Mouse (Mus musculus): ENCODE data around the gene Esp1. TPM values are rescaled to one million over a fixed set of nuclear protein-coding genes. Genes with fewer than 3 reads are reported as not detected.
"Not testable (repeated sequence)": the region's sequence is repeated elsewhere in the genome, so short reads cannot be mapped to it uniquely, and the experiment has no call there.

The Esp1 gene
- total RNA-seq (2021): not detected

DNA sequence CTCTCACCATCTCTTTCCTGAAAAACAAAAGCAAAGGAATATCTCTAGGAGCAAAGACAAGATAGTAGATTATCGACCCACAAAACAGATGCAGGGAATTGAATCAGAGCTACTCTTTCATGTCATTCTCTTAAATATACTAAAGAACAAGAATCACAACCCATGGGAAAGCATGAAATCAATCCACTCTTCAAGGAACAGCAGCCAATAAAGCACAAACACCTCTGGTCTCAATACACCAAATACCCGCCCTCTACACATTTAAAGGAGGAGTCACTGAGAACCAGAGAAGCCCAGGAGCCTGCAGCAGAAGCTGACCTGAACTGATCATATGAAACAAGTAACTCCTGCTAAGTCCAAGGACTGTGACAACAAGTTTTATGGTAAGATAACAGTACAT lies at the start of gene Esp1:
Esp1 (plus strand) TSS at position 301 of the 400 bp plus-strand sequence.
- no peak for DNase-seq
- intact Hi-C loops (cut with DNase I): no loop called here

DNA sequence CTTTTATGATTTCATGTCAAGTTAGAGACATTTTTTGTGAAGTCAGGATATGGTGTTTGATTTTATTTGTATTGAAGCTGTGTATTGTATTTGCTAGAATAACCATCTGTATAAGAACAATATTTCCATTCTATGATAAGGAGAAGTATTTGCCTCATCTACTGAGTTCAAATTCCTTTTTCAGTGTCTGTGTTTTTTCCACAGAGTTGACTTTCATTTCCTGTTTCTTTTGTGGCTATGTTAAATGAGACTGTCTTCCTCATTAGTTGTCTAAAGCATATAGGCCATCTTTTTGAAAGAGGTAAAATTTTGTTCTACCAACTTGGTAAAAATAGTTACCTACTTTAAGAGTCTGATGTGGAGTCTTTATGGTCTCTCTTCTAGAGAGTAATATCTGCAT lies 10.6 kb upstream of the Esp1 start:
- no peak for DNase-seq
- intact Hi-C loops (cut with DNase I): no loop called here

DNA sequence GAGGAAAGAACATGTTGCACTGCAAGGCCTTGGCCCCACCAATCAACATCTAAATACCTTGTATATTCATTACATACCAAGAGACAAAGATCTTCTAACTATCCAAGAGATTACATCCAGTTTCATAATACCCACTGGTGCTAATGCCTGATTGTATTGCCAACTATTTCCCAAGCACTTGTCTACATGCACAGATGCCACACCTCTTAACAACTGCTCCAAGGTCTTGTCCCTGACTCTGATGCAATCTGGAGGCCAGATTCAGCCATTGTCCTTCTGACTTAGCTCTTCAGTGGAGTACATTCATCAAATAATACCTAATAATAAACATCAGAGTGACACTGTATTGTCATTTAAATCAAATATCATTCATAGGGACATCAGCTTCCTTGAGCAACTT lies 9.9 kb upstream of the Esp1 start:
- intact Hi-C loops (cut with DNase I); DNase-seq: not testable (repeated sequence)

DNA sequence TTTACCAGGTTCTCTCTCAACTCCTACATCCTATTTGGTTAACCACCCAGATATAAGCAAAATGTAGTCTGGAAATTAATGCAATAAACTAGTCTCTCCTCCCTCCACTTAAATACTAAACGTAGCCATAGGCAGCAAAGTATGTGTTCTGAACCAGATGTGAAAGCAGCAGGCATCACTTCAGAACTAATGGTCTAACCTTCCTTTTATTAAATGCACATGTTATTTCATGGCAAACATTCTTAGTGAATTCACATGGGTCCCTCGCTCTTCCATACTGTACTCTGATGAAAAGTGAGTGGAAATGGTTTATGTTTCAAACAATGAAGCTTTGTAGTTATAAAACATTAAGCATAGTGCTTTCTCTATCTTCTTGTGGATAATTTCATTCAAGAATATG lies 4.4 kb downstream of the Esp1 start:
- DNase-seq: no peak
- intact Hi-C loops (cut with DNase I): no loop called here

GRCm38 (mm10) chr17:40731724-40732123 lies 4.8 kb downstream of the Esp1 start:
- no peak for DNase-seq
- intact Hi-C loops (cut with DNase I): no loop called here

DNA sequence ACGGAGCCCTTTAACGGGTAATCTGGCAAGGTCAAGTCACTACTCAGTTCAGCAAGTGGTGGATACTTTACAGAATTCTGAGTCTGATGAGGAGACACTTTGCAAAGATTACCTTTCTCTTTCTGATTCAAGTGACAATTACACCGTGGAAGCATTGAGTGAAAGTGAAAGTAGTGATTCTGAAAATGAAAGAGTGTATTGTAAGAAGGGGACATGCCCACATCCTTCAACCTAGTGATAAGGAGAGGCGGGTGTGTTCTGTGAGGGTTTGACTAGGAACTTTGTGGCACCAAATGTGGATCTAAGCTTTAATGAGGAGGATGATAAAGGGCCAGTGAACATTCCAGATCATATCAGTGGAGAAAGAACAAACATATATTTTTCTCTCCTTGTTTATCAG lies 36.7 kb downstream of the Esp1 start:
- intact Hi-C loops (cut with DNase I): no loop called here

DNA sequence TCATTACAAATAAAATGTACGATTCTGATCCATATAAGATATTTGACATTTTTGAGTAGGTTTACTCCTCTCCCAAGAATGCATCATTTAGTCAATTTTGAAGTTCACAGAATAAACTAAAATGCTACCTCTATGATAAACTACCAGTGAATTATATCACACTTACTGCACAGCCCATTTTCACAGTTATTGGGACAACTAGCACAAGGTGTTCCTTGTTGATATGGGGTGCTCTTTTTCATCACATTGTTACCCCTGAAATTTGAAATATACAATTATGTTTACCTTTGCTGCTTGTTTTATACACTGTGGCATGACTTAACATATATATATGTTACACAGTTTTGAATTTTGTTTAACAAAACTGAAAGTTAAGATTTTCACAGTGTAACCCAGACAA lies 40.2 kb downstream of the Esp1 start:
- intact Hi-C loops (cut with DNase I): no loop called here
- no peak for DNase-seq

More for the DNA sequence above, 36.7 kb downstream of the Esp1 start:
- no peak for DNase-seq

Other genes starting within 250 kb of the Esp1 start
- gene Esp8, start 207.1 kb upstream of the Esp1 start, total RNA-seq (2021): not detected
- gene Esp6, start 165.6 kb upstream of the Esp1 start, total RNA-seq (2021): not detected
- not detected for gene Esp4, start 128.5 kb upstream of the Esp1 start, total RNA-seq (2021)
- not detected for gene Esp3, start 95.0 kb upstream of the Esp1 start, total RNA-seq (2021)
- not detected for gene Crisp2, start 79.9 kb downstream of the Esp1 start, total RNA-seq (2021)
- gene Rhag, start 84.0 kb downstream of the Esp1 start, total RNA-seq (2021): not detected
- under 1 TPM; 0.95 to 0.96 TPM for gene 9130008F23Rik, start 153.4 kb downstream of the Esp1 start, total RNA-seq (2021)
- not detected for gene Glyatl3, start 187.2 kb downstream of the Esp1 start, total RNA-seq (2021)
- 10 to 100 TPM; 24.4 to 27.3 TPM for gene Mut, start 207.6 kb downstream of the Esp1 start, total RNA-seq (2021)
- gene Cenpq, start 207.9 kb downstream of the Esp1 start, total RNA-seq (2021): 1 to 10 TPM; 5.7 to 6.6 TPM

Data from left cerebral cortex, postnatal 4 days (tissue).